Mouse (Mus musculus) spleen, adult 12 weeks (tissue): ENCODE measurements around the gene Large1.
"Not testable (repeated sequence)": the region's sequence is repeated elsewhere in the genome, so short reads cannot be mapped to it uniquely, and the experiment has no call there.

Experiments
- DNase-seq: peaks from one replicate; pipeline ENCODE4 v3.0.0; 2022; ENCODE audit warnings: low spot score

Gene Large1

GRCm38 (mm10) chr8:73007489-73007888 lies 345.9 kb downstream of the Large1 start:
- no peak for DNase-seq

GRCm38 (mm10) chr8:73003858-73004257 lies 349.5 kb downstream of the Large1 start:
- DNase-seq, result no peak

- DNase-seq, result no peak
These were observed 359.5 kb downstream of the Large1 start for GRCm38 (mm10) chr8:72993831-72994230.

- no peak for DNase-seq
These were observed 362.9 kb downstream of the Large1 start for GRCm38 (mm10) chr8:72990425-72990824.

- no peak for DNase-seq
These were observed 370.5 kb downstream of the Large1 start for GRCm38 (mm10) chr8:72982832-72983231.

- no peak for DNase-seq
These were observed 398.3 kb downstream of the Large1 start for GRCm38 (mm10) chr8:72955074-72955473.

GRCm38 (mm10) chr8:72941393-72941792 lies 411.9 kb downstream of the Large1 start:
- DNase-seq, result not testable (repeated sequence)

GRCm38 (mm10) chr8:72919182-72919902 lies 434.0 kb downstream of the Large1 start:
- no peak for DNase-seq

- DNase-seq, result no peak
These were observed 447.8 kb downstream of the Large1 start for GRCm38 (mm10) chr8:72905491-72905890.

- no peak for DNase-seq
These were observed 451.7 kb downstream of the Large1 start for GRCm38 (mm10) chr8:72901591-72901990.

GRCm38 (mm10) chr8:72899321-72899720 lies 454.0 kb downstream of the Large1 start:
- DNase-seq, result no peak

GRCm38 (mm10) chr8:72883033-72883432 lies 470.3 kb downstream of the Large1 start:
- no peak for DNase-seq

- DNase-seq, result no peak
These were observed 479.9 kb downstream of the Large1 start for GRCm38 (mm10) chr8:72873411-72873810.

GRCm38 (mm10) chr8:72846881-72847280 lies 506.5 kb downstream of the Large1 start:
- no peak for DNase-seq

GRCm38 (mm10) chr8:72835863-72836262 lies 517.5 kb downstream of the Large1 start:
- no peak for DNase-seq

GRCm38 (mm10) chr8:72833112-72833511 lies 520.2 kb downstream of the Large1 start:
- no peak for DNase-seq

GRCm38 (mm10) chr8:72832371-72832770 lies 521.0 kb downstream of the Large1 start:
- DNase-seq, result no peak

- DNase-seq, result no peak
These were observed 535.5 kb downstream of the Large1 start for GRCm38 (mm10) chr8:72817655-72818349.

GRCm38 (mm10) chr8:72816679-72817078 lies 536.7 kb downstream of the Large1 start:
- DNase-seq, result no peak

GRCm38 (mm10) chr8:72815681-72816080 lies 537.7 kb downstream of the Large1 start:
- no peak for DNase-seq

GRCm38 (mm10) chr8:72812690-72813089 lies 540.6 kb downstream of the Large1 start:
- no peak for DNase-seq

GRCm38 (mm10) chr8:72801583-72801982 lies 551.8 kb downstream of the Large1 start:
- DNase-seq, result no peak

GRCm38 (mm10) chr8:72780644-72781043 lies 572.7 kb downstream of the Large1 start:
- DNase-seq, result no peak

- DNase-seq, result no peak
These were observed 575.5 kb downstream of the Large1 start for GRCm38 (mm10) chr8:72777797-72778196.
